Mouse (Mus musculus) stomach, embryonic 14.5 days (tissue): ENCODE results near the gene Jun. TPM values are rescaled to one million over a fixed set of nuclear protein-coding genes. Genes with fewer than 3 reads are reported as not detected.

ENCODE experiments used
- ATAC-seq: fragments of 200-750 bp; cut with Nextera tagmentation; 2 replicates; pipeline ENCODE4 v1.8.0; 2017; ENCODE audit warnings: low read depth, moderate TSS enrichment; ENCODE audit not compliant: insufficient number of reproducible peaks, insufficient read depth, low FRiP score
- H3K27ac ChIP-seq: fragments of 300-500 bp; sonication (generic); 2 replicates; pipeline ENCODE4 v1.5.1; 2014; ENCODE audit warnings: mild to moderate bottlenecking, low read length, moderate library complexity, mixed read lengths
- H3K27me3 ChIP-seq: fragments of 300-500 bp; sonication (generic); 2 replicates; pipeline ENCODE4 v1.6.1; 2014; ENCODE audit warnings: low read length, control low read depth, mixed read lengths; ENCODE audit not compliant: control insufficient read depth, insufficient read depth
- H3K36me3 ChIP-seq: fragments of 300-500 bp; sonication (generic); 2 replicates; pipeline ENCODE4 v1.6.1; 2014; ENCODE audit warnings: mild to moderate bottlenecking, control low read depth, low read length, moderate library complexity, mixed read lengths; ENCODE audit not compliant: control insufficient read depth, insufficient read depth
- H3K4me1 ChIP-seq: fragments of 300-500 bp; sonication (generic); 2 replicates; pipeline ENCODE4 v1.6.1; 2014; ENCODE audit warnings: low read length, control low read depth, mixed read lengths; ENCODE audit not compliant: control insufficient read depth, insufficient read depth
- H3K4me2 ChIP-seq: fragments of 300-500 bp; sonication (generic); replicated peaks from 2 replicates; pipeline ENCODE4 v1.6.1; 2014; ENCODE audit warnings: low read depth, low read length, control low read depth
- H3K4me3 ChIP-seq: fragments of 300-500 bp; sonication (generic); 2 replicates; pipeline ENCODE4 v1.5.1; 2014; ENCODE audit warnings: low read depth, low read length, control low read depth
- H3K9ac ChIP-seq: fragments of 300-500 bp; sonication (generic); replicated peaks from 2 replicates; pipeline ENCODE4 v1.6.1; 2014; ENCODE audit warnings: low read depth, mild to moderate bottlenecking, control low read depth, low read length, moderate library complexity, mixed read lengths
- H3K9me3 ChIP-seq: fragments of 300-500 bp; sonication (generic); 2 replicates; pipeline ENCODE4 v1.6.1; 2016; ENCODE audit warnings: low read depth, low read length, control low read depth; ENCODE audit not compliant: control insufficient read depth
- WGBS: fragments of 180-500 bp; shearing (Covaris S2); extraction: QIAGEN DNeasy Blood & Tissue Kit; methylation state at CpG from one replicate; pipeline ENCODE4 v1.1.7; 2014; 5-methylcytosine and 5-hydroxymethylcytosine counted together
- polyA plus RNA-seq: library from polyadenylated mRNA; unstranded; fragments of >200 nt; fragmentation: Nextera tagmentation; extraction: Ambion mirVana; gene quantifications from 2 replicates; pipeline ENCODE4 v1.2.1, GENCODE M21; 2014

Gene Jun
- polyA plus RNA-seq, 1 experiment from 2014 or later, result 55.1 TPM

DNA sequence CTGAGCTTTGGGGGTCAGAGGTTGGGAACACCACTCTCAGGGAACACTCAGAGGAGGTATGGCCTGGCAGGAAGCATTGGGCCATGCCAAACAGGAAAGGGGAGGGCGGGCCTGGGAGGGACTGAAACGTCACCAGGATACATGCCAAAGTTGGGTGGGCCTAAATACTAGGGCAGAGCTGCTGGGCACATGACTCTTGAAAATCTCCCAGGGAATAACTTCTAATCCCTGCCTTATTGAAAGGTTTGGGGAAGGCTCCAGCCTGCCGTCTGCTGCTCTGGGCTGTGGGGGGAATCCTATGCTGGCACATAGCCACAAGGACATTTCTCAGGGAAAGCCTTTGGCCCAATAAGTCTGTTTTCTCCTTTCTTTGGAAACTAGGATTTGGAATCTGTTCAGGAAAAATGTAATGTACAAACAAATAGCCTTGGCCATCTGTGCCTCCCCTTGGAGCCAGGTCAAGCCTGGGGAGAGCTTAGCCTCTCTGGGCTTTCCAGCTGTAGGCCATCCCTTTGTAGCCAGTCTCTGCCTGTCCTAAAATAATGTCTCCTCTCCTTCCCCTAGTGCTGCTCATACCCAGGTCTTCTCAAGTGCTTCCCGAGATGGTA lies 30.6 kb upstream of the Jun start:
- WGBS, result 45% methylated on average over 4 of the region's 4 CpGs
- H3K27me3 ChIP-seq, result no peaks in the 10 kb centered on the region
- H3K36me3 ChIP-seq, result no peaks in the 10 kb centered on the region
- H3K4me2 ChIP-seq, result no peak overlapping the region
- no peak overlapping the region for H3K4me3 ChIP-seq
- H3K27ac ChIP-seq, result peak overlapping the region; percentile 81
- H3K9ac ChIP-seq, result no peak overlapping the region
- no peaks in the 10 kb centered on the region for H3K9me3 ChIP-seq
- peak; percentile 59; the same call in 1 of the 2 replicates for ATAC-seq
- H3K4me1 ChIP-seq, result peaks cover 24% of the 10 kb centered on the region

DNA sequence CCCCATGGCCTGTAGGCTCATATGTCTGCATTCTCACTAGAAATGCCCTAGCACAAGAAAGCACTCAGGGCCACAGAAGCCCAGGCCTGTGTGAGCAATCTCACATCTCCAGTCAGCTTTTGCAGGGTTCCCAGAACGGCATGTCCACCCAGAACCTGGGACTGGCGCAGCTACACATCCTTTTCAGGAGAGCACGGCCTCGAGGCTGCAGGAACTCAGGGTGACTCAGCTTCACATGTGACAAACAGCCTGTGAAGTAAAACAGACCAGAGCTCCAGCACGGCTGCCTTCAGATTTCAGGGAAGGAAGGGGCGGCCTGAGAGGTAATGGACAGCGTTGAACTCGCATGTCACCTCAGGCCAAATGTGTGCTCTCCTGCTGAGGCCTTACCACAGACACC lies 29.6 kb upstream of the Jun start:
- H3K27me3 ChIP-seq, result no peaks in the 10 kb centered on the region
- H3K27ac ChIP-seq, result peak overlapping the region; percentile 81; the same call in 1 of the 2 replicates
- 0 out of 2 replicates have a peak, but pooled peaks have one; percentile 5 for ATAC-seq
- peaks cover 24% of the 10 kb centered on the region for H3K4me1 ChIP-seq
- no peaks in the 10 kb centered on the region for H3K36me3 ChIP-seq
- H3K4me3 ChIP-seq, result no peak overlapping the region
- WGBS, result 29% methylated on average over 8 of the region's 8 CpGs
- H3K9me3 ChIP-seq, result no peaks in the 10 kb centered on the region
- no peak overlapping the region for H3K9ac ChIP-seq
- H3K4me2 ChIP-seq, result no peak overlapping the region

DNA sequence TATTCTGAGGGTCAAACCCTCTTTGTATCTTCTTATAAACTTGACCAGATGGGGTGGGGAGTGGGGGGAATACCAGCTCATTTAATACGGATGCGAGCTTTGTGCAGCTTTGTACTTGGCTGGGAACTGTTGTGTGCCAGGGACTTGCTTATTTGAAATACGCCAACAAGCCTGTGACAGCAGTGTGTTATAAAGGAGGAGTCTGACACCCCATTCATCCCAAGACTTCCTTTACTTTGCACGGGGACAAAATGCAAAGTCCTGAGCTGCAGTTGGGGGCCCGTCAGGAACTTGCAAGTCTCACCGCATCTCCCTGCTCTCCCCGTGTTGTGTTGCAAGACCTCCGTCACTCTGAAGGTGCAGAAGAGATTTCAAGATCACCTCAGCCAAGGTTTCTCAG lies 26.6 kb upstream of the Jun start:
- H3K36me3 ChIP-seq, result no peaks in the 10 kb centered on the region
- 51% methylated on average over 8 of the region's 8 CpGs for WGBS
- H3K9me3 ChIP-seq, result no peaks in the 10 kb centered on the region
- H3K4me1 ChIP-seq, result peaks cover 24% of the 10 kb centered on the region
- ATAC-seq, result no peak
- H3K4me2 ChIP-seq, result no peak overlapping the region
- H3K27ac ChIP-seq, result no peak overlapping the region
- no peak overlapping the region for H3K9ac ChIP-seq
- H3K27me3 ChIP-seq, result no peaks in the 10 kb centered on the region
- no peak overlapping the region for H3K4me3 ChIP-seq

DNA sequence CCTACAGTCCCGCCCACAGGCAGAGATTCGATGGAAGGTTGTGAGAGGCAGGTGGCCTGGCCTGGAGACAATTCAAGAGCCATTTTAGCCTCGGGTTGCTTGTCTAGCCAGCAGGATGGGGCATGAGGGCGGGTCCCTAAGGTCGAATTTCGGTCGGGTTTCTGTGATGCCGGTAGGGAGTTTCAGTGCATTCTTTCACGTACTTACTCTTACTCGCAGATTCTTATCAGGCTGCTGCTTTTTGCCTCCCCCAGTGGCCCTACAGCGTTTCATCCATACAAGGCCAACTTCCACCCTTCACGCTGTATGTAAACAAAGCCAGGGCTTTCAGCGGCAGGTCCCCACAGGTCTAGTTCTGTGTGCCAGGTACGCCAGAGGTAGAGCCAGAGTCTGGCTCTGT lies 24.3 kb upstream of the Jun start:
- 0 out of 2 replicates have a peak overlapping the region, but pooled peaks have one; percentile 39 for H3K27ac ChIP-seq
- H3K9me3 ChIP-seq, result no peaks in the 10 kb centered on the region
- no peaks in the 10 kb centered on the region for H3K27me3 ChIP-seq
- peaks cover 2% of the 10 kb centered on the region; the same call in 1 of the 2 replicates for H3K4me1 ChIP-seq
- H3K9ac ChIP-seq, result no peak overlapping the region
- H3K36me3 ChIP-seq, result no peaks in the 10 kb centered on the region
- no peak overlapping the region for H3K4me2 ChIP-seq
- H3K4me3 ChIP-seq, result no peak overlapping the region
- WGBS, result 30% methylated on average over 14 of the region's 14 CpGs
- peak; percentile 39; the same call in 1 of the 2 replicates for ATAC-seq

DNA sequence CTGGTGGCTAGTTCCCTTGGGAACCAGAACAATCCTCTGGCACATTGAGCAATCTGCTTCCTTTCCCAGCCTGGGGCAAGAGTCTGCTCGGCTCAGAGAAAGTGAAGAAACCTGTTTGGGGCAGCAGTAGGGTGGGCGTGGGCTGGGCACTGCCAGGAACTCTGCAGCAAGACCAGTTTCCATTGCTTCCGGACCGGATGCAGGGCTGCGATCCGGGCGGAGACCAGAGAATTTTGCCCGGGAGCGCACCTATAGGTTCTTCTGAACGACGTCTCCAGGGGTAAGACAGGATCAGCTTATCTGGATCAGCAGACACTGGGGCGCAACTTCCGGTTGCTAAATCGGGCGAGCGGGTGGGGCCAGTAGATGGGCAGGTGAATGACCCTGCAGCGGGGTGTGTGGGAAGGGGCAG lies 23.6 kb upstream of the Jun start:
- H3K9ac ChIP-seq, result no peak overlapping the region
- H3K27me3 ChIP-seq, result no peaks in the 10 kb centered on the region
- ATAC-seq, result no peak
- H3K4me1 ChIP-seq, result no peaks in the 10 kb centered on the region
- H3K27ac ChIP-seq, result no peak overlapping the region
- no peaks in the 10 kb centered on the region for H3K9me3 ChIP-seq
- H3K4me3 ChIP-seq, result no peak overlapping the region
- no peak overlapping the region for H3K4me2 ChIP-seq
- H3K36me3 ChIP-seq, result no peaks in the 10 kb centered on the region
- WGBS, result 81% methylated on average over 17 of the region's 17 CpGs

DNA sequence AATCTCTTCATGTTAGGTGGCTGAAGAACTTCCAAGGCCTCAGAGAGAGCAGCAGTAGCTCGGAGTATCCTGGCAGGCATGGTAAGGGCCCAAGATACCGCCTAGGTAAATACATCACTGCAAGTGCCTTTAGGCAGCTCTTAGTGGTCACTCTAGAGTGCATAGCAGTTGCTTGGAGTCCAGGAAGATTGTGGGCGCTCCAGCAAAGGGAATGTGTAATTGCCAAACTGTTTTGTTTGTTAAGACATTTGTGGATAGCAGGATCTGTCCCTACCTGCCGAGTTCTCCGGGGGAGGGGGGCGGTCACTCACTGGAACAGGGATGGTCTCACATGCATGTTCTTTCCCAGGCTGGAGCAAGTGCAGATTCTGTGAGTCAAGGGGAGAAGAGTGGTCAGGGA lies 22.3 kb upstream of the Jun start:
- Histone ChIP-seq H3K4me1 (no peaks in the 10 kb centered on the region), H3K9ac (no peak overlapping the region), H3K36me3 (no peaks in the 10 kb centered on the region), H3K4me3 (no peak overlapping the region), H3K27ac (no peak overlapping the region), H3K9me3 (no peaks in the 10 kb centered on the region), H3K27me3 (no peaks in the 10 kb centered on the region), H3K4me2 (no peak overlapping the region)
- ATAC-seq, result no peak
- WGBS, result 85% methylated on average over 6 of the region's 6 CpGs

DNA sequence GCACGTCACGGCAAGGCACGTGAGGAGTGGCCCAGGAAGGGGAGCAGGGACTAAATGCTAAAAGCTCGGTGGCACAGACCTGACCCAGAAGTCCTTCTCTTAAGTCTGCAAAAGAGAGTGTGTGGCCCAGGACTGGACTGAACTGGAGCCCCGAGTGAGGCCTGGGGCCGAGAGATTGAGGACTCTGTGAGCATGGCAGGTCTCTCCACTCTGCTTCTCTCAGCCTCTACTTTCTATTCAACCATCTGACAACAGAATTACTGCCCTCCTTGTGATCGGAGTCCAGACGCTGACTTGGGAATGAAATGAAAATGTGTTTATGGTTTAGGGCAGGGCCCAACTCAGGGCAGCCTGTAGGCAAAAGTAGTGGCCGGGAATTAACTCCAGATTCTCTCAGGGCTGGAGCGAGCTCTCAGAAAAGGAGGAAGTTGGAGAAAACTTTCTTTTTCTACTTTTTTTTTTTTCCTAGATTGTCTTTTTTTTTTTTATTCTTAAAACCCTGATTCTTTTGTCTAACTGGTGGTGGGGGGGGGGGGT lies 21.3 kb upstream of the Jun start:
- no peaks in the 10 kb centered on the region for H3K4me1 ChIP-seq
- H3K36me3 ChIP-seq, result no peaks in the 10 kb centered on the region
- no peak overlapping the region for H3K4me3 ChIP-seq
- H3K27ac ChIP-seq, result no peak overlapping the region
- no peaks in the 10 kb centered on the region for H3K27me3 ChIP-seq
- no peak for ATAC-seq
- no peaks in the 10 kb centered on the region for H3K9me3 ChIP-seq
- WGBS, result 56% methylated on average over 10 of the region's 10 CpGs
- no peak overlapping the region for H3K4me2 ChIP-seq
- no peak overlapping the region for H3K9ac ChIP-seq

DNA sequence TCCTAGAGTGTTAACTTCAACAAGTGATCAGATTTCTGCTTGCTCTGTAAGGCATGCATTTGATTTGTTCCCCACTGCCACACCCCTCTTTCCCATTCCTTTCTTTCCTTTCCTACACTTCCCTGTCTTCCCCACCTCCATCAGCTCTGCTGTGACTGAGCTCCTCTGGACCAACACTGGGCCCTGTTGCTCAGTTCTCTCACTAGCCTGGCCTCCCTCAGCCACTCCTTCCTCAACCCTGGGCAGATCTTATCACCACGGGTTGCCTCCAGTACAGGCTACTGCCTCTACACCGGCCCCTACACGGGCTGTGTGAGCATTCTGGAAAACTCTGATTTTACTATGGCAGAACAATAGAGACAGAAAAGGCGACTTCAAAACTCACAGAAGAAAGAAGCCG lies 18.4 kb upstream of the Jun start:
- ATAC-seq, result no peak
- Histone ChIP-seq H3K4me2 (no peak overlapping the region), H3K27me3 (no peaks in the 10 kb centered on the region), H3K9ac (no peak overlapping the region), H3K4me1 (no peaks in the 10 kb centered on the region), H3K4me3 (no peak overlapping the region), H3K36me3 (no peaks in the 10 kb centered on the region), H3K9me3 (no peaks in the 10 kb centered on the region), H3K27ac (no peak overlapping the region)
- 66% methylated on average over 5 of the region's 5 CpGs for WGBS
